Mouse (Mus musculus): Measurements from ENCODE around the gene Pafah1b1. TPM values are rescaled to one million over a fixed set of nuclear protein-coding genes. Genes with fewer than 3 reads are reported as not detected.
A peak's percentile ranks its signal among the peaks of the same experiment; 100 is the strongest.

The Pafah1b1 gene
- polyA plus RNA-seq, 1 experiment: 19.1 TPM

DNA sequence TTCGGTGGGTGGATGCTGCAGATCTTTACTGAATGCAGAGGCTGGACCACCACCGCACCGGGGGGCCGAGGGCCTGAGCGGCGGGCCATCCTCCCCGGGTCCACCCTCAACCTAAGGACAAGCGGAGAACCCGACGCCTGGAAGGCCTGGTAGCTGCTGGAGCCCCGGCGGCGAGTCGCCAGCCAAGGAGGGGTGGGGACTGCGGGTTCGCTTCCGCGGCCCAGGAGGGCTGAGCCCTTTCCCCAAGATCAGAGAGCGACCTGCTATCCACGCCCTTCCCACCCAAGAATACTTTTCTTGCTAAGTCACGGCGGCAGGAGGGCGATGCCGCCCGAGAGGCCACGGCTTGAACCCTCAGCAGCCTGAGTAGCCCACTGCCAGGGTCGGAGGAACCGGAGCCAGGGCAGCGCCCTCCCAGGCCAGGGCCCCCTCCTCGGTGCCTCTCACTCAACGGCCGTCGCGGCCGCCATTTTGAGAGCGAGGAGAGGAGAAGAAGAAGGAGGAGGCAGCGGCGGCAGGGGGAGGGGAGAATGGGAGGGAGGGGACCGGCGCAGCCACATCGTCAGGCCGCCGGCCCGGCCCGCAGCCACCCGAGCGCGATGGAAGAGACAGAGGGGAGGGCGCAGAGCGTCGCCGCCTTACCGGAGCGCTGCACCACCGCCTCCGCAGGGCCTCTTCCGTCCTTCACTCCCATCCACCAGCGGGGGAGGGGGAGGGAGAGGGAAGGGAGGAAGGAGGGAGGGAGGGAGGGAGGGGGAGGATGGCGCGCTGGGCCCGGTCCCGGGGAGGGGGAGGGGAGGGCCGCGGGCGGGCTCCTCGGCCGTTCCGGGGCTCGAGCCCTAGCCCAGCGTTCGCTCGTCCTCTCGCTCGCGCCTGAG lies 874 bp downstream of the Pafah1b1 start:
- DNase-seq (ENCODE audit: low read depth, low spot score): peak; percentile 66
- under 1% methylated on average over 54 of the region's 75 CpGs for WGBS

DNA sequence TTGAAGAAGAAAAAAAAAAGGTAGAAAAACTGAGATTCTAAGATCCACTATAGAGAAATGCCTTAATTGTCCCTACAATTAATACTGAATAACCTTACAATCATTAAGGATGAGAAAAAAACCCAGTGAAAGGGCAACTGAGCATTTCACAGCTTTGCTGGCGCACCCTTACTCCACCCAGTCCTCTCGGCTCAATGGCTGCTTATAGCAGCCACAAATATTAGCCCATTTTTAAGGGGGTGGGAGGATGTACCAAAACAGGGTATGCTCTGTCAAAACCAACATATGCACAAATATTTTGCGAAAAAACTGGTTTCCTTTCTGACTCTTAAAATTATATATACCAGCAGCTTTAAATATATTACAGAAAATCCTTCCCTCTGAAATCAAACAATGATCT lies 2.5 kb downstream of the Pafah1b1 start:
- no peak for DNase-seq (ENCODE audit: low read depth, low spot score)
- 18% methylated on average over 3 of the region's 3 CpGs for WGBS

DNA sequence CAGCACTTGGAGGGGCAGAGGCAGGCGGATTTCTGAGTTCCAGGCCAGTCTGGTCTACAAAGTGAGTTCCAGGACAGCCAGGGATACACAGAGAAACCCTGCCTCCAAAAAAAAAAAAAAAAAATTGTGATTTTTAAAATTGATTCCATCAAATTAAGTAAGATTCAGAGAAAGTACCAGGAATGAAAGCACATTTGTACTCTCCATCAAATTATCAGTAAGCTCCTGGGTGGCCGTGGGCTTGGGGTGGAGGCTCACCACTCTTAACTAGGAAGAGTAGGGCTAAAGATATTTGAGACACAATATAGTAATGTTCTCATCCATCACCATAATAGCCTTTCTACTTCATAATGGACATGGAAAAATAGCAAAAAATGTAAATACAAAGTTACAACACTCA lies 3.3 kb downstream of the Pafah1b1 start:
- DNase-seq (ENCODE audit: low read depth, low spot score): no peak
- WGBS: 42% methylated on average over 2 of the region's 2 CpGs

GRCm38 (mm10) chr11:74720668-74721067 lies 3.8 kb downstream of the Pafah1b1 start:
- 24% methylated on average over 1 of the region's 1 CpGs for WGBS
- no peak for DNase-seq (ENCODE audit: low read depth, low spot score)

- whole genome bisulfite sequencing: 59% methylated on average over 3 of the region's 3 CpGs
- DNase-seq (ENCODE audit: low read depth, low spot score): no peak
Measured at GRCm38 (mm10) chr11:74715971-74716525, 8.4 kb downstream of the Pafah1b1 start.

- DNase-seq (ENCODE audit: low read depth, low spot score): no peak
- WGBS: 76% methylated on average over 1 of the region's 1 CpGs
Measured at GRCm38 (mm10) chr11:74710671-74711070, 13.8 kb downstream of the Pafah1b1 start.

DNA sequence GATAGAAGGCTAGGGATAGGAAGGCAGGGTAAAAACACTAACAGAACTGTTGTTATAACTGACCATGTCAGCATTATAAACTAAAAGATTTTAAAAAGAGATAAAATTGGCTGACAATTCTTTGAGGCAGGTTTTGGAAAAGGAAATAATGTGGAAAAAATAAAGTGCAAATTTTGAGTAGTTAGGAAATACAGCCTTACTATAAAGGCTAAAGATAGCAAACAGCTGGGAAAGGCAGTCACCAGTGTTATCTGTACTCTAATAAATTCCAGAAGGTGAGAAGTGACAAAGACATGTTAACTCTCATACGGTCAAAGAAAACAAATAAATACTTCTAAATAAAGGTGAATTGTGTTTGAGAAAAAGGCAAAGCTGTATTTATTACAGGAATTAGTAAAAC lies 15.7 kb downstream of the Pafah1b1 start:
- DNase-seq (ENCODE audit: low read depth, low spot score): no peak
- WGBS: 22% methylated on average over 1 of the region's 1 CpGs

DNA sequence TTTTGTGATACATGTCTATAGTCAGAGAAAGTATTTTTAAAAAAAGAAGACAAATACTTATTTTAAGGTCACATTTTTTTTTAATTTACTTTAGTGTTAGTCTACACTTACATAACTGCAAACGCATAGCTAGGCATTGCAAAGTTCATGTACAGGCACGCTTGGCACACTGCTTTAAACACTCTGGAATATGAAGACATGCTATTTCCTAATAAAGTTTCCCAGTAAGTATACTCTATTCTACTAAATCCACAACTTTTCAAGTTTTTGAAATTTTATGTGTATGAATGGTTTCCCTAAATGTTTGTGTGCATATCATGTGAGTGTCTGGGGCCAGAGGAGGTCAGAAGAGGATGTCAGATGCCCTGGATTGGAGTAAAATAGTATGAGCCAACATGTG lies 20.4 kb downstream of the Pafah1b1 start:
- no peak for DNase-seq (ENCODE audit: low read depth, low spot score)

GRCm38 (mm10) chr11:74699505-74699904 lies 25.0 kb downstream of the Pafah1b1 start:
- no peak for DNase-seq (ENCODE audit: low read depth, low spot score)

More for the DNA sequence above, 20.4 kb downstream of the Pafah1b1 start:
- WGBS: 82% methylated on average over 2 of the region's 2 CpGs

DNA sequence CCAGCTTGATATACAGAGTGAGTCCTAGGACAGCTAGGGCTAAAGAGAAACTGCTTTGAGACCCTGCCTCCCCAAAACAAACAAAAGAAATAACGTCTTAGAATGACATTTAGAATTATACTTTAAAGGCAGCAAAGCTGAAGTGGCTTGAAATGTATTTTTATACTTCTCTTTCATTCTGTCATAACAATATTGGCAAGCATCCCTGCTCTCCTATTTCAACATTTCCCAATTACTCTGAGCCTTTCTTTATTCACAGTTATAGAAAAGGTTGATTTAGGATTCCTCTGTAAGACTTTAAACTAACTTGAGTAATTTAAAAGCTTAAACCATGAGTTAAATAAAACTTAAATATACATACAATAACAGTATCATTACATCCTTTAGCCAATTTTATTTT lies 32.3 kb downstream of the Pafah1b1 start:
- DNase-seq (ENCODE audit: low read depth, low spot score): no peak
- 24% methylated on average over 1 of the region's 1 CpGs for WGBS

More at GRCm38 (mm10) chr11:74699505-74699904, 25.0 kb downstream of the Pafah1b1 start:
- 97% methylated on average over 2 of the region's 2 CpGs for WGBS

GRCm38 (mm10) chr11:74675156-74675555 lies 49.3 kb downstream of the Pafah1b1 start:
- DNase-seq (ENCODE audit: low read depth, low spot score): no peak
- WGBS: 79% methylated on average over 4 of the region's 4 CpGs

GRCm38 (mm10) chr11:74674713-74675112 lies 49.8 kb downstream of the Pafah1b1 start:
- no peak for DNase-seq (ENCODE audit: low read depth, low spot score)
- 95% methylated on average over 8 of the region's 8 CpGs for WGBS

GRCm38 (mm10) chr11:74673561-74673960 lies 50.9 kb downstream of the Pafah1b1 start:
- DNase-seq (ENCODE audit: low read depth, low spot score): no peak
- WGBS: 61% methylated on average over 1 of the region's 1 CpGs

DNA sequence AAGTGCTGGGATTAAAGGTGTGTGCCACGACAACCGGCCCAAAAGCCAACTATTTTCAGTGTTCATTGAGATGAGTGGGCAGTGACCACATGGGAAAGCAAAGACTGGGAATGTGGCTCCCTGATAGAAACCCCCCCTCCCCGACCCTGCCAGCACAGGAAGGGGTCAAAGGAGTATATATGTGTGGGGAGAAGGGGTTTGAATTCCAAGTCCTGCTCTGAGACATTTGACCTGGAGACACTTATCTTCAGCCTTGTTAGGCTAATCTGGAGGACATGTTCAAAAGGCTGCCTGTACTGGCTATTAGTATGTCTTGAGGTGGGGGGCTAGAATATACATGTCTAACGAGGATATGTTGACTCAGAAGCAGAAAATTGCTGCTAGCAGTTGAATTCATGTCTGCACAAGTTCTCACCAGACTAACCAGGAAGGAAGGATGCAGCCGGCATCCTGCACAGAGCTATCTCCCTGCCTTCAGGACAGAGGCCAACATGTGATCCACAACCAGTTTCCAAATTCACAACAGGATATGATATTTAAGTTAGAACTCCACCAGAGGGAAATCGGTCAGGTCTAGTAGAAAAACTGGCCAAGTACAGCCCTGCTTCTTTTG lies 51.5 kb downstream of the Pafah1b1 start:
- WGBS: 70% methylated on average over 6 of the region's 6 CpGs
- DNase-seq (ENCODE audit: low read depth, low spot score): no peak

DNA sequence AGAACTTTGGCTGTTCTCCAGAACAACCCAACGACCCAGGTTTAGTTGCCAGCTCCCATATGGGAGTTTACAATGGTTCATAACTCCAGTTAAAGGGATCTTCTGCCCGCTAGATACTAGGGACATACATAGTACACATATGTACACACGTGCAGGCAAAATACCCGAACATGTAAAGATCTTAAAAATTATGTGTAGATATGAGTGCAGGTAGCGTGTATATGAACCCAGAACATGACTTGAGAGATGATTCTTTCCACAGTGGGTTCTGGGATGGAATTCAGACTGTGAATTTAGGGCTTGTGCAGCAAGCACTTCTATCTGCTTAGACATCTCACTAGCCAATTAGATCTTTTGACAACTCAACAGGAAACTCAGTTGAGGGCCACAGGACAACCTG lies 52.6 kb downstream of the Pafah1b1 start:
- DNase-seq (ENCODE audit: low read depth, low spot score): no peak
- WGBS: 67% methylated on average over 5 of the region's 5 CpGs

DNA sequence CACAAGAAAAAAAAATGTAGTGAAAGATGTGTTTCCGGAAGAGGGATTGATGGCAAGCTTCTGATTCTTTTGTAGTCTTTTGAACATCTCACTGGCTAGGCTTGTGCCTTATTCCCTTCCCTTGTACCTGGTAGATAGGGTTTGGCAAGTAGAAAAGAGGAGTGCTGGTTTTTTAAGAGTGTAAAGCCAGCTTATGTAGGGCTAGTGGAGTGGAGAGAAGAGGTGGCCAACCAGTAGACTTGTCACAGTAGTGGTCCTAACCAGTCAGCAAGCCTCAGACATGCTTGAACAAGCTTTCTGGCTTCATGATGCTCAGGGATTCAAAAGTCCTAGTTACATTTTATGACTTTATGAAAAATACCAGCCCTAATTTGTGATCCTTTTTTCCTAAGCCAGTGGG lies 53.5 kb downstream of the Pafah1b1 start:
- WGBS: 86% methylated on average over 1 of the region's 1 CpGs
- DNase-seq (ENCODE audit: low read depth, low spot score): no peak

GRCm38 (mm10) chr11:74670151-74670550 lies 54.3 kb downstream of the Pafah1b1 start:
- DNase-seq (ENCODE audit: low read depth, low spot score): no peak

- 75% methylated on average over 2 of the region's 2 CpGs for WGBS
Measured at GRCm38 (mm10) chr11:74668971-74669370, 55.5 kb downstream of the Pafah1b1 start.

DNA sequence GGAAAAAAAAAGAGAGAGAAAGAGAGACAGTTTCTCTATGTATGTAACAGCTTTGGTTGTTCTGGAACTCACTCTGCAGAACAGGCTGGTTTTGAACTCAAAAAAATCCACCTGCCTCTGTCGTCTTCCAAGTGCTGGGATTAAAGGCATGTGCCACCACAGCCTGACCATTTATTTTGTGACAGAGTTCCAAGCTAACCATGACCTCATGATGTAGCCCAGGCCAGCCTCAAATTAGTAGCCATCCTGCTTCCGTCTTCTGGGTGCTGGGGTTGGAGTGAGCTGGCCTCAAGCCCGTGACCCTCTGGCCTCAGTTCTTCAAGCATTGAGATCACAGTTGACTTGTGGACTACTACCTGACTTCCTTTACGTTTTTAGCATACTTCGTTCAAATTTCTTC lies 56.0 kb downstream of the Pafah1b1 start:
- DNase-seq (ENCODE audit: low read depth, low spot score): no peak

More at GRCm38 (mm10) chr11:74668971-74669370, 55.5 kb downstream of the Pafah1b1 start:
- no peak for DNase-seq (ENCODE audit: low read depth, low spot score)

GRCm38 (mm10) chr11:74667582-74668010 lies 56.9 kb downstream of the Pafah1b1 start:
- 85% methylated on average over 13 of the region's 13 CpGs for WGBS

More for the DNA sequence above, 56.0 kb downstream of the Pafah1b1 start:
- 83% methylated on average over 5 of the region's 5 CpGs for WGBS

More at GRCm38 (mm10) chr11:74667582-74668010, 56.9 kb downstream of the Pafah1b1 start:
- no peak for DNase-seq (ENCODE audit: low read depth, low spot score)
